Mouse (Mus musculus): ENCODE results near the gene Minos1.

Minos1 gene

DNA sequence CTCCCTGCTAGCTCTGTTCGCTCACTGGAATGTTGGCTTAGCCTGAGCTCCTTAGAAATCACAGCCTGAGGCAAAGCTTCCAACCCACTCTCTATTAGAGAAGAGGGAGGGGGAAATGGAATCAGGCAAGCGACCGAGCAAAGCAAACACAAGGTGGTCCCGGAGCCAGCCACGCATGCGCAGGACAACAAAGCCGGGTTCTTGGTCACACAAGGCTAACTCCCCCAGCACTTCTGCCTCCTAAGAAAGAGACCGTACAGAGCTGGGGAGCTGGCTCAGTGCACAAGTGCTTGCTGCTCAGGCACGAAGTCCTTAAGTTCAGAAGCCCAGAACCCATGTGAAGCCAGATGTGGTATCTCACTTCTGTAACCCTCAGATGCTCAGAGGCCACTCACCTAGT lies 12.1 kb upstream of the Minos1 start:
- DNase-seq, result no peak

DNA sequence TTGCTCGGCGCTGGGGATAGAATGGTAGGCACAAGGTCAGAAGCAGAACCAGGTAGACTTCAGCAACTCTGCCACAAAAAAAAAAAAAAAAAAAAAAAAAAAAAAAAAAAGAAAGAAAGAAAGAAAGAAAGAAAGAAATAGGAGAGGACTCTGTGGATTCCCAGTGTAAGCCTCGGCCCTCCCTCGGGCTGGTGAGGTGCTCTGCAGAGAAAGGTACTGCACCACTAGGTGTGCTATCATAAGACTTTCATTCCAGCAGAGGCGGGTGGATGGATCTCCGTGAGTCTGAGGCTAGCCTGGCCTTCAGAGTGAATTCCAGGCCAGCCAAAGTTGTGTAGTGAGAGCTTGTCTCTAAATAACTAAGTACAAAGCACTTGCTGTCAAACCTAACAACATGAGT lies 10.9 kb upstream of the Minos1 start:
- no peak for DNase-seq

DNA sequence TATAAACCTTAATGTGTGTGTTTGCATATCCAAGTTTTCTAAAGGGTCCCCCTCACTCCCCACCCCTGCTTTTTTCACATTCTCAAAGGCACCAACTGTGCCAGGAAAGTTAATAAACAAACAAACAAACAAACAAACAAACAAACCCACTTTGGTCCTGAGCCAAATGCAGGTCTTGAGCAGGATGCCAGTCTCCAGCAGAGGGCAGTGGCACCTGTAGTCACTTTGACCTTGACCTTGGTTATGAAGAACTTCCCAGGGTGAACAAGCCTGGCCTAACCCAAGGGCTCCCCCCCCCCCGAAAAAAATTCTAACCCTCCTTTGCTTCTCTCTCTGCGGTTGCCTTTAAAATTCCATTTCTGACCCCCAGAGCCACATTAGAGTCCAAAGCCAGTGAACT lies 9.4 kb upstream of the Minos1 start:
- peak in 1 of 2 experiments; percentile 21 for DNase-seq

DNA sequence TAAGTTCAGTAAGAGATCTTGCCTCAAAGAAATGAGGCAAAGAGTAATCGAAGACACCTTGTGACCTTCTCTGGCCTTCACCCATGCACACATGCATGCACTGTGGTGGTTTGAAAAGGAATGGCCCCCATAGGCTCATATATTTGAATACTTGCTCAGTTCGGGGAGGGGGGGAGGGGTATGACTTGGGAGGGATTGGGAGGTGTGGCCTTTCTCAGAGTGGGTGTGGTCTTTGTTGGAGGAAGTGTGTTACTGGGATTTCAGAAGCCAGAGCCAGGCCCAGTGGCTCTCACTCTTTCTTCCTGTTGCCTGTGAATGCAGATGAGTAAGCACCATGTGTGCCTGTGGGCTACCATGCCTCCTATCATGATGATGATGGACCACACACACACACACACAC lies 5.1 kb upstream of the Minos1 start:
- no peak for DNase-seq

DNA sequence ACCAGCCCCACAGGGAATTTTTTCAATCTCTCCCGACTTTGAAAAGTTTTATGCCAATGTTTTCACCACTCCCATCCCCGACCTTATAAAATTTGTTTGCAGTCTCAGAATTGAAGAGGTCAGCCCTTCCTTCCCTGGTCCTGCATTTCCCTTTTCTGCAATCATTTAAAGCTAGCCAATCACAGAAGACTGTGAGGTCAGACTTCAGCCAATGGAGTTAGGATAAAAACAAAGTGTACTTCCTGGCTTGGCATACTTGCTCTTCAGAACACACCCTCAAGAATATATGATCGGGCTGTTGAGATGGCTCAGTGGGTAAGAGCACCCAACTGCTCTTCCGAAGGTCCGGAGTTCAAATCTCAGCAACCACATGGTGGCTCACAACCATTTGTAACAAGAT lies 2.2 kb upstream of the Minos1 start:
- no peak for DNase-seq

DNA sequence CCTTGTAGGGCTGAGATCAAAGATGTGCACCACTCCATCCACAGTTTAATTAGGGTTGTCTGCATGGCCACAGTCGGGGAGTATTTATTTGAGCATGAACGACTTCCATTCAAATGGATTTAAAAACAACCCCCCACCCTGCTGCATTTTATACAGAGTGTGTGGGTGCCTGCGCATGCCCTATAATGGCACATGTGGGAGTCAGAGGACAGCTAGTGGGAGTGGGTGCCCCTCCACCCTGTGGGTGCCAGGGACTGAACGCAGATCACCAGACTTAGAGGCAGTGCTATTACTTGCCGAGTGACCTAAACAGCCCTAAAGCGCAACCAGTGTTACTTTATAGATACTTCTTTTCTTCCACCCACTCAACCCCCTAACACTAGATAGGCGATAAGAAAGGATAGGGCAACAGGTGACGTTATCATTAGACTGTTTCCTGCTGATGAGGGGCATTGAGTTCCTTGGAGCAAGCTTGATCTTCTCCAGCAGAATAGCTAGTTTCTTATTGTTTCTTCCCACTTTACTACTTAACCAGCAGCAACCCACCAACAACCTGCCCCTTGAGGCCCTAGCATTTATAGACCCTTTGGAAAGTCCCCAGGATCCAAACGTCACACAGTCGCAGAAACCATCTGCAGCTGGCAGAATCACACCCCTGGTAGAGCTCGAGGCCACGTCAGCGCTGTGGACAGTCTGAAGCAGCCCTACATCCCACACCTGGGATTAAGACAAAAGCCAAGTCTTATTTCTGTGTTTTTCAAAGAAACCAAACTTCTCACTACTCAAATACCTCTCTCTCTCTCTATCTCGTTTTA lies 1.2 kb upstream of the Minos1 start:
- DNase-seq, result no peak

DNA sequence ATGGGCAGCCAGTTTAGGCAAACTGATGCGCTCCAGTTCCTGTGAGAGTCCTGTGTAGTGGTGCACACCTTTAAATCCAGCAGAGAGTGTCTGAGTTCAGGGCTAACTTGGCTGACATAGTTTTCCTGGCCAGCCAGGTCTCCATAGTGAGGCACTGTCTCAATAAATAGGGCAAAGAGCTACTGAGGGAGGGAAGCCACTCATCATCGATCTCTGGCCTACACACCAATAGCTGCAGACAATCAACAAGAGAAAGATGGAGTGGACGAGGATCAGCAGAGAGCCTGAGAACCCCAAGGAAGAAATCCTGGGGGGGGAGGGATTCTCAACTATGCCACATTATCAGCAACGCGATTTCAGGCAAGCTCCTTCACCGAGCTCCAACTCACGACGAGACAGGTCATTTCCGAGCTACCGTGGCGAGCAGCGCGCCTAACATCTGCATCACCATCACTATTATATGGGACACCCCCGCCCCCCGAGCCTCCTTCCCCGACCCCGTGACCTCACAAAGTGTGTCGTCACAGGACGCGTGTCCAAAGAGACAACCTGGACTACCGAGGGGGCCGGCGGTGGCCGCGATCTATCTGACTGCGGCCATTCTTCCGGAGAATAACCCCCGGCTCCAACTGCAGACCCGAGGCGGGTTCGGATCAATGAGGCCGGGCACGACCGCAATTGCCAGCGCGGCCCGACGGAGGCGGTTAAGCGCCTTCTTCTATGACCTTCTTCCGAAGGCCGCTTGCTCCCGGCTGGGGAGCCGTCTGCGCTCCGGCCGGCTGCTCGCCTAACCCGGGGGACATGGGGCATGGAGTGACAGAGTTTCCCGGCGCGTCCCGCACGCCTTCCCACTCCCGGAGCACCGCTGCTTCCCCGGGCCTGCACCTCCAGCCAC lies 860 bp downstream of the Minos1 start:
- DNase-seq, result peak in 1 of 2 experiments; percentile 26

DNA sequence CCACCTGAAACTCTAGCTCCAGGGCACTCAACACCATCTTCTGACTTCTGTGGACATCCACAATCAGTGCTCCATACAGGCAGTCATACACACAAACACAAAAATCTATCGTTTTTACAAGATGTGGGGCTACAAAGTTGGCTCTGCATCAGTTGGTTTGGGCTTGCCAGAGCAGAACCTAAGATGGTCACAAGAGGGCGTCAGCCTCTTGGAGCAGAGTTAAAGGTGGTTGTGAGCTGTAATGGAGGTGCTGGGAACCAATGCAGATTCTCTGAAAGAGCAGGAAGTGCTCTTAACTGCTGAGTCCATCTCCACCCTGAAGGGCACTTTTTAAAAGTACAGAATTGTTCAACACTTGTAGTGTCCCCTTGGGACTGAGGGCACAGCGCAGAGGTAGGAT lies 4.4 kb downstream of the Minos1 start:
- no peak for DNase-seq

DNA sequence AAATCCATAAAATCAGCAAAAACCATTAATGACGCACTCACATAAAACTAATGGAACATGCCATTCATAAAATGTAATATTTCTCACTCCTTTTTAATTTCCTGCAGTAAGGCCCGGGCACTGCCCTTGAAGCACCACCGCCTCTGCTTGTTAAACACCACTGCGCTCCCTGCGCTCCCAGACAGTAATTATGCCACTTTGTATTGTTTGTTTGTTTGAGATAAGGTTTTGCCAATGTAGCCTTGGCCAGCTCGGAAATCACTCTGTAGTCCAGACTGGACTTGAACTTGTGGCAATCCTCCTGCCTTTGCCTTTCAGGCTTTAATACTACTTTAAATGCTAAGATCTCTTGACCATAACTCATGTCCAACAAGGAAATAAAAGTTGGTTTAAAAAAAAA lies 6.0 kb downstream of the Minos1 start:
- no peak for DNase-seq

DNA sequence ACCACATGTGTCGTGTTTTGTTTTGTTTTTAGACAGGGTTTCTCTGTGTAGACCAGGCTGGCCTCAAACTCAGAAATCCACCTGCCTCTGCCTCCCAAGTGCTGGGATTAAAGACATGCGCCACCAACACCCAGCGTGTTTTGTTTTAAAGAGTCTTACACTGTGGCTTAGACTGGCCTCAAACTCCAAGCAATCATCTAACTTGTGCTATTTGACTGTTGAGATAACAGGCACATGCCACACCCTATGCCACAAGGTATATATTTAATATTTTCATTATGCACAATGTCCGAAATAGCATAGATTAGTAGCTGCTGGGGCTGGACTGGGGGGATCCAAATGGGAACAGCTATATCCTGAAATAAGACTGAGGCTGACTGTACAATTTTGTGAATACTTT lies 8.4 kb downstream of the Minos1 start:
- DNase-seq, result no peak

DNA sequence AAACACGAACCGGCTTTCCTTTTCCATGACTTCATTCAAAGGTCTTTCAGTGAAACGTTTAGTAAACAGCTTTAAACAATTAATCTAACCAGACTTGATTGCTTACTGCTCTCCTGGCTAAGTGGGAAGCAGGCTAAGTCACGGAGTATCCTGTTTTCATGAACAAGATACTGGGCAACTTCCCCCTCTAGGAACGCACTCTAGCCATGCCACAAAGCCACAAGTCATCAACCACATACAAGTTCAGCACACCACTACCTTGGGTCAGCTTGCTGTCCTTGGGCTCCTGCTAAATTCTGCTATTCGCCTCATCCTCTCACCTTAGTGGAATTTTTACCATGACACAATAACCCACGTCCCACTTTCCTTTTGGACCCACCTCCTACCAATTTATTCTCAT lies 9.9 kb downstream of the Minos1 start:
- no peak for DNase-seq

DNA sequence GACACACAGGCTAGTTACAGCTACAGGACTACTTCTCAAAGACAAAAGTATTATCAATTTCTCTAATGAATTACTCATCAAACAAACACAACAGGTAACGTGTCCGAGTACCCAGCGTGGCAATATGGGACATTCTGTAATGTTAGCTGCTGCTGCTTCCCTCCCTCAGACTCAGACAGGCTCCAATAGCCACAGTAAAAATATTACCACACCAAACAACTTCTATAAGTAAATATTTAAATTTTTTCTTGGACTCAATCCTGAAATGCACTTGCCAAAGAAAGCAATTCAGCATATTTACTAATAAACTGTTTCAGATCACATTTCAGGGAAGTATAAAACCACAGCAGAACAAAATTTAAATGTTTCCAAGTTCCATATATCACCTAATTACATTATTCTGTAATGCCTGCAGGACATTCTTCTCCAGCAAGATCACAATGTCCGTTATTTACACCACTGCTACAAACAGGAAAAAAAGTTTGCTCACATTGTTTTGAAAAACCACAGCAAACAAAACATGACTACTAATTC lies 10.6 kb downstream of the Minos1 start:
- DNase-seq, result no peak

DNA sequence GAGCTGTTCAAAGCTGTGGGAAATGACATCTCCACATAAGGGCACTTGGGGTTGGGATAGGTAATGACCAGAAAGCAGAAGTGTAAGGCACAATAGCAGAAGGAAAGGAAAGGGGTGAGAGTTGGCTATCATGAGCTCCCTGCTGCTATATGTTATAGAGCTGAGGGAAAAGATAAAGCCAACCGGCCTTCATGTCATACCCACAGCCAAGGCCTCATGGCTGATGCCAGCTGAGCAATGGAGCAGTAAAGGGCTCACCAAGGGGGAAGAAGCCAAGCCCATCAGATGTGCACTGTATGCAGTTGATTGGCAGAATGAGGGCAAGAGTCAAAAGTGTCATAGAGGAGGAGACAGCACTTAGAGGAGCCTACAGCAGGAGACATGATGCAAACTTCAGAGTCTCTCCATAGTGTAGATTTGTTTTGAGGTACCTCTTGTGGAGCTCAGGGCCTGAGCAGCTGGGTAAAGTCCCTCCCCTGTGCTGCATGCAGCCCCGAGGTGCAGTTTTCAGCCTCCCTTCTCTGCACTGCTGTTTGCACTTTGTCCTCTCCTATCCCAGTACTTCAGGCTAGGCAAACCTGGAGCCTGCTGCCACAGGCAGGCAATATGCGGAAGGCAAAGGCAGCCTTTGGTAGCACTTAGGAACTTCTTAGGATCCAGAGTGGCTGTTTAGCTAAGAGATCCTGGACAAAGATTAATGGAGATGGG lies 14.4 kb downstream of the Minos1 start:
- no peak for DNase-seq

DNA sequence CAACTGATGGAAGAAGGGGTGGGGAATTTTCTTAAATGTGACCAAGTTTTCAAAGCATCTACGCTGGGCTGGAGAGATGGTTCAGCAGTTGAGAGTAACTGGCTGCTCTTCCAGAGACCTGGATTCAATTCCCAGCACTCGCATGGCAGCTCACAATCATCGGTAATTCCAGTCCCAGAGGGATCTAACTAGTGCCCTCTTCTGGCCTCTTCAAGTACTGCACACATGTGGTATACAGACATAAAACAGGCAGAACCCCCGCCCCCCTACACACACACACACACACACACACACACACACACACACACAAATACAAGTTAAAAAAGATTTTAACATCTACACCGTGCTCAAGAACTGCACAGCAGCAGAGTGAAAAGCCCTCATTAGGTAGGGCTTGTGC lies 15.2 kb downstream of the Minos1 start:
- DNase-seq, result no peak

DNA sequence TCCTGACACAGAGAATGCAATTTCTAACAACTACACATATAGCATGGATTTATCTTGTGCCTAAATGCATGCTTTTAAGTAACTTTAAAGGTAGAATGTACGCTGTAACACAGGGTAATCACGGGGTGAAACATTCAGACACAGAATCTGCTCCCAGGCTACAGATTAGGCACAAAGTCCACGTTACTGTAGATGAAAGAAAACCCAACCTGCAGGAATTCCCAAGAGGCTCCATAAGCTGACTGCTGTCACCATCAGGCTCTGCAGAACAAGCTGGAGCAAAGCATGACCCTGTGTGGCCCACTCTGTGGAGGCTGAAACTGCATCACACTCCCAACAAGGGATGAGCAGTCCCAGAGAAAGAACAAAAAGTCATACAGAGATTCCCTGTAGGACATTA lies 18.4 kb downstream of the Minos1 start:
- DNase-seq, result no peak

DNA sequence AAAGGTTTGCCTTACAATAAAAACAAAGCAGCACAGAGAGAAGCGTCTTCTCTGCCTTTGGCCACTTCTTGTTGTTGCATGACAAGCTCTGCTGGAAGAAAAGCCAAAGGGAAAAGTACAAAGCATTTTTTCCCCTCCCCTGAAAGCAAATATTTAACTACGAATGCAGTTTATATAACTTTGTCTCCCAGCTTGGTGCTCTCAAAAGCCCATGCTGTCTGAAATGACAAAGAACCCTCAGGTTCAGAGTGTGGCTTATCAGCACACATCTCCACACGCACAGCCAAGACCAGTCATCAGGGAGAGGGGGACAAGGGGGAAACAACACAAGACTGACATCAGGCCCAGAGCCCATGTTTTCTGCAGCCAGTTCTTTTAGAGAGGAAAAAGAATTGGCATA lies 19.5 kb downstream of the Minos1 start:
- DNase-seq, result no peak

DNA sequence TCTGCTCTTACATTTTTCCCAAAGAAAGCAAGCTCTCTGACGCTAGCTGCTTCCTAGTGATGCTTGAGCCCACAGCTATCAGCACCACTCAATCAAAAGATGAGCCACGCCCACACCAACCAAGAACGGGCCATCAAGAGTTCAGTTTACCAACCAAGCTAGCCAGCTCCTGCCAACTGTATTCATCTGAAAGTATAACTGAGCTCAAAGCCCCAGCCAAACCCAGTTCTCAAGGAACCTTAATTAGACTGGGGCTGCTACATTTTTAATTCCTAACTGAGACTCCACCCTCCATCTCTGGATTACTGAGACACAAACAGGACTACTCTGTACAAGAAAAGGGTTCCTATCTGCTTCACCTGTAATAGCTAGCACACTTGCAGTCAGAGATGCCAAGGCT lies 20.1 kb downstream of the Minos1 start:
- DNase-seq, result no peak

DNA sequence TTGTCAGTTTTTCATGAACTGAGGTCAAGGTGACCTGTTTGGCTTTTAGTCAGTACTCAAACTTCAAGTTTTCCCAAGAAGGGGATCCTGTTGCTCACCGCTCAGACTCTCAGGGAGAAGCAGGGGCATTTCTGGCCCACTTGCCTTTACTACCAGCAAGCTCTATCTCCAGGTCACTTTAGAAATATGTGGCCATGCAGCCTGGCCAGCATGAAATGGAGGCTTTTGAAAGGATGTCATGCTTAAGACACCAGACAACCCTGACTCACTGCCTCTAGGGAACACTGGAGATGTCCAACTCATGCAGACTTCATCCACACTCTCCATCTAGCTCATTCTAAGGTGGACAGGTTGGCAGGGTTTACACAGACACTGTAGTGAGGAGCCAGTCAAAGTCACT lies 25.5 kb downstream of the Minos1 start:
- no peak for DNase-seq

DNA sequence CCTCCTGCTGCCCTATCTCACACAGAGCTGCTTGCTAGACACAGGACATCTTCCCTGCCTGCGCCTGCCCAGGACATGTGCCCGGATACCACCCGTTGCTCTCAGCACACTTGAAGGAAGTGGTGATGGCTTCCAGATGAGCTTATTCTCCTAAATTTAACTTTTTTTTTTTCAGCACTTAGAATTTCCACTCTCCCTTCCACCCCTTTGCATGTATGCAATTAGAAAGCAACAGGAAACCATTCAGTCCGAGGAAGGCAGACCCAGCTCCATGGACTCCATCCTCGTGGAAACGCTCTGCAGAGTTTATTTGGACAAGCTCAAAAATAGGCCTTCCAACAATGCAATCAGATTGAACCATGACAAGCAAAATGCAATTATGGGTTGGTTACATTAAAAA lies 29.4 kb downstream of the Minos1 start:
- DNase-seq, result no peak

DNA sequence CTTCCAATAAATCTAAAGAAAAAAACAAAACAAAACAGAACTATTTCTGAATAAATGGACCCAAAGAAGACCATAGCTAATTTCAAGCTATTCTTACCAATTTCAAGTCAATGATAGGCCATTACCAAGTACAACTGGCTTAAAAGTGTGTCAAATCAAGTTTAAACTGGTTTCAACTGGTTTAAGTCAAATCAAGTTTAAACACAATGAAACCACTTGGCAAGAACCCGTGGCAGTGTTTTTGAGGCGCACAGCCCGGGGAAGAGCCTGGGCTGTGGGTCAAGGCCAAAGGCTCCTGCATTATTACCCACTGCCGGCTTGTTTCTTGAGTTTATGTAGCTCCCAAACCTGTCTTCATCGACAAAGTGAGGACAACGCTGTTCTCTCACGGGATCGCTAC lies 30.6 kb downstream of the Minos1 start:
- no peak for DNase-seq

DNA sequence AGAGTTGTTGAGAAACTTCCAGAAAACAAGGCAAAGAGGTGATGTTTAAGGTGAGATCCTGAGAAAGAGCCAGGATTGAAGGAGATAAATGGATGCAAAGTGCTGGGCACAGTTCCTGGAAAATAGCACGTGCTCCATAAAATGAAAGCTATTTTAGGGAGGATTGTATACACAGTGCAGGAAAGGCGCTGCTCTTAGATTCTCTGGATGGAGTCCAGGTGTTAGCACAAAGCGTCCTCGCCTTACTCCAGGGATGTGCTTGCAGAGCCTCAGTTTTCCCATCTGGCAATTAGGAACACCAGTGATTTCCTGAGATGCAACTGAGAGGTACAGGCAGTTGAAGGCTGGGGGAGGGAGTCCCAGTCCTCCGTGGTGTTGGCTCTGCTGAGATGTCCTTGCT lies 34.7 kb downstream of the Minos1 start:
- no peak for DNase-seq

DNA sequence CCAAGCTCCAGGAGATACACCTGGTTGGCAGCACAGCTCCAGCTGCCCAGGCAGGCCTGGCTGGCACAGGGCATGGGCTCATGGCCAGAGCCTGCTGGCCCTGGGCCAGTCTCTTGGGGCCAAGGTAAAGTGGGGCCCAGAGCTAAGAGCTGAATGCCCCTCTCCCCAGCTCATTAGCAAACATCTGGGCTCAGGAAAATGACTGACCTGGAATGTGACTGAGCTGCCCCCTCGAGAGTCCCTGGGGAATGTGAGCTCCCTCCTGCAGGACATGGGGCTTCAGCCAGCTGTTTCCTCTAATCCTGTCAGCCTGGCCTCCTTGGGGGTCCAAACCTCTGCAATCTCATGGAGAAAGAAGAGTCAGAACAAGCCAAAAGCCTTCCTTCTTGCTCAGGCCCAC lies 35.5 kb downstream of the Minos1 start:
- DNase-seq, result no peak

DNA sequence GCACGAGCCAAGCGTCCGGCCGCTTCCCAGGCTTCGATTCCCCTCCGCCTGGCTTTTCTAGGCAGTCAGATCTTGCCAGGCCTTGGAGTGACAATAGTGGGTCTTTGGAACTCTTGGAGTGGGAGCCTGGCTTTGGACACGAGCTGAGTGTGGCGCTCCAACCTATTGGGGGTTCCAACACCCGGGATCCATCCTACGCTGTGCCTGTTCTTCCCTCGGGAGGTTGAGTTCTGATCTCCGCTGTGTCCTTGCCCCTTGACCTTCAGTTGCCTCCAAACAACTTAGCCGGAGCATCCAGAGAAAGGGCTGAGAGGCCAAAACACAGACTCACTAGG lies 37.8 kb downstream of the Minos1 start:
- DNase-seq, result no peak

All from spleen, adult 18-20 months (tissue).